Mouse (Mus musculus) thymus, postnatal 4 days (tissue): Measurements from ENCODE around the gene Hspa8.

Experiments
- DNase-seq: peaks from one replicate; pipeline ENCODE4 v3.0.0; 2021

Gene Hspa8

DNA sequence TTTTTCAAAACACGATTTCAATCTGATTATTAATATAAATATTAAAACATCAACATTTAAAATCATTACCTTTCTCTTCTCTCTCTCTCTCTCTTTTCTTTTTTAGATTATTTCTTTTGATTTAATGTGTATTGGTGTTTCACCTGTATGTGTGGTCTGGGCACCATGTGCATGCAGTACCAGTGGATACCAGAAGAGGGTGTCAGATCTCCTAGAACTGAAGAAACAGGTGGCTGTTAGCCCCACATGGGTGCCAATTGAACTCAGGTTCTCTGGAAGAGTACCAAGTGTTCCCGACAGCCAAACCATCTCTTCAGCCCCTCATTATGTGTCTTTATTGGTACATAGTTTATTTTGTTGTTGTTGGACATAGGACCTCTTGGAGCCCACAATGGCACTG is 11.1 kb downstream of the Hspa8 start:
- DNase-seq, result peak; percentile 67

DNA sequence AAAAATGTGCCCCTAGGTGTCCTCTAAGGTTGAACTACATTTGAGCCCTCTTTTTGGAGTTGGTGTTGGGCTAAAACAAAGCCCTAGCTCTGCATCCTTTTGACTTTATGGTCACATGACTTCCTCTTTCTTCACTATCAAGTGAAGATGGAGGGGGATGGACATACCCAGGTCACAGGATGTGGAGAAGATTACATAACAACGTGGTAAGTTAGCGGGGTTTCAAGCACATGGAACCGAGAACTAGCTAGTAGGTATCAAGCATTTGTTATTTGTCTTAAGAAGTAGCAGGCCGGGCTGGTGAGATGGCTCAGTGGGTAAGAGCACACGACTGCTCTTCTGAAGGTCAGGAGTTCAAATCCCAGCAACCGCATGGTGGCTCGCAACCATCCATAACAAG is 13.3 kb downstream of the Hspa8 start:
- no peak for DNase-seq

DNA sequence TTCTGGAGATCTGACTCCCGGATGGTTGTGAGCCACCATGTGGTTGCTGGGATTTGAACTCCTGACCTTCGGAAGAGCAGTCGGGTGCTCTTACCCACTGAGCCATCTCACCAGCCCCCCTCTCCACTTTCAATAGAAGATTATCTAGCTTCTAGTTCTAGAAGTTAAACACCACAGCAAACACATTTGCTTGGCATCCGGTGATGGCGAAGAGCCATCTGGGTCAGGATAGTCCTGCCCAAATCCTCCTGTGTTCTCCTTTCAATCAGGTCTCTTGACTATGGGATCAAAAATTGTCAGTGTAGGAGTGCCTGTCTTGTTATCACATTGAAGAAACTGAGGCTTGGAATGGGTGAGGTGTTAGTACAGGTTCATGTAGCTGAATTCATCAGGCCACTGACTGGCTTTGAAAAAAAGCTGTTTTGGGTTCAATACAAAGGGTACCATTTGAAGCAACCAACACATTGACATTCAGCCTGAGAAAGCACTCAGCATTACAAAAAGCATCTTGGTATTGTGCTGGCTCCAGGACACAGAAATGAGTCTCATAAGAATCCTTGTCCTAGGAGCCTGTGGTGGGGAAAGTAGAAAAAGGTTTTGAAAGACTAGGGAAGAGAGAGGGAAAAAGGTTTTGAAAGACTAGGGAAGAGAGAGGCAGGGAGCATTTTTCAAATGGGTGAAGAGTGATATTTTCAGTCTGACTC is 16.7 kb downstream of the Hspa8 start:
- no peak for DNase-seq

DNA sequence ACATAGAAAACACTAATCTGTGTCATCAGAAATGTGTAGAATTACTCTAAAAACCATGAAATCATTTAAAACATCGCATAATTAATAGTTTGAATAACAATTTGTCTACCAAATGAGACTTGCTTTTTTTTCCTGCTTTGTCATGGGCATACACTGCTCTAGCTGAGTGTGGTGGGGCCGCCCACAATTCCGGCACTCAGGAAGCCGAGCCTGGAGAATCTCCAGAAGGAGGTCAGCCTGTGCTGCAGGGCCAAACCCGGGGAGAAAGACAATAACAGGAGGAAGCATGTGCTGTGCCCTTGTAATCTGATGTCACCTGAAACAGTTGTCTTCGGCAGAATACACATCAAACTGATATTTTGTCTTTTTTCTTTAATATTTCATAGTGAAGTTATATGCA is 24.8 kb downstream of the Hspa8 start:
- no peak for DNase-seq

DNA sequence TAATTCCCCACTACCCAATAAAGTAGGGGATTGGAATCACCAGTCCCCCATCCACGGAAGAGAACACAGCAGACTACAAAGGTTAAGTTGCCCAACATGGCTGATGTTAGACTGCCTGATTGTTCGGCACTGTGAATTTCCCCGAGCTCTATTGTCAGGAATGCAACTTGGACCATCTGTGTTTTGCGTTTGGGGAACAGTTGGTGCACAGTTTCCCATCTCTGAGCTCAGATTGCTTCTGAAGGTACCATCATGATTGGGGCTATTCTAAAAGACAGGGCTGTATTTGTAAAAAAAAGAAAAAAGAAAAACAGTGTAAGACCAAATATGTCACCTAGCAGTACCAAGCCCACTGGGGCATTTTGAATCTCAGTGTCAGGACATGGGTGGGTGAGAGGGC is 26.6 kb downstream of the Hspa8 start:
- DNase-seq, result no peak

DNA sequence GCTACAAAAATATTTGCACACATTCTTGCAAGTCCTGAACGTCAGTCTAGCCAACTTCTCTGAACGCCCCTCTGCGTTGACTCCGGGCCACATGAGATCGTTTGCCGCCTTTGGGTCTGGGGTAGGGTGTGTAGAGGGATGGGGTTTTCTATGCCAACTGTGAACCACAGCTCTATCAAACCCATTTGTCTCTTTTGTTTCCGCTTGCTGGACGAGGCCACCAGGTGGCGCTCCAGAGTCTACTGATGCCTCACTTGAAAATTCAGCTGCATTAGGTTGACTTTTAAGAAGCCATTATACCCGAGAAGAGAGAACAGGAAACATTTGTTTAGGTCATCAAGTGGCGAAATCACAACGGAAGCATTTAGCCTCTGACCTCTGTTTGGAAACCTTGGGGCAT is 33.8 kb downstream of the Hspa8 start:
- DNase-seq, result peak; percentile 88

DNA sequence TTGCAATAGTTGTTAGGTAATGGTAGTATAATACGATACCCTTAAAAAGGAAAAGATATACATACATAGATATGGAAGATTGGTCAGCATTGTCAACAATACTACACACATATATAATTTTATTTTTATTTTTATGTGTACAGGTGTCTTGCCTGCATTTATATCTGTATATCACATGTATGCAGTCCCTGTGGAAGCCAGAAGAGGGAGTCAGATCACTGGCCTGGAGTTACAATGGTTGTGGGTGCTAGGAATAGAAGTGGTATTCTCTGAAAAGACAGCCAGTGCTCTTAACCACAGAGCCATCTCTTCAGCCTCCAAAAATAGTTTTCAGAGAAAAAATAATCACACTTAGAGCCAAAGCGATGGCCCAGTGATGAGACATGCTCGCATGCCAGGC is 35.9 kb downstream of the Hspa8 start:
- no peak for DNase-seq

DNA sequence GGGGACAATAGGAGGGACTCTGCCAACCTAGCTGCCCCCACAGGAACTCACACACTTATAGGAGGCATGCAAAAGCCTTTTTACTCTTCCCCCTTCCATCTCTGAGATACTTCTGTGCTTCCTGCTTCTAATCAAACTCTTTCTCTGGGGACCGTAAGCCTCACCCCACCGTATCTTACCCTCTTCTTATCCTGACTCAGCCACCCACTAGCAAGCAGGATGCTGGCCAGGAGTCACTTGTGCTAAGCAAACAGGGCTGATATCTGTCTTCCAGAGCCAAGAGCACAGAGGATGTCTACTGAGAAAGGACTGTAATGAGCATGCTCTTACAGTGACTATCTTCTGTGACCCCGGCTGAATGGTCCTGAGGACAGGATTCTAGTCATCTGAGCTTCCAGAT is 38.9 kb downstream of the Hspa8 start:
- no peak for DNase-seq

DNA sequence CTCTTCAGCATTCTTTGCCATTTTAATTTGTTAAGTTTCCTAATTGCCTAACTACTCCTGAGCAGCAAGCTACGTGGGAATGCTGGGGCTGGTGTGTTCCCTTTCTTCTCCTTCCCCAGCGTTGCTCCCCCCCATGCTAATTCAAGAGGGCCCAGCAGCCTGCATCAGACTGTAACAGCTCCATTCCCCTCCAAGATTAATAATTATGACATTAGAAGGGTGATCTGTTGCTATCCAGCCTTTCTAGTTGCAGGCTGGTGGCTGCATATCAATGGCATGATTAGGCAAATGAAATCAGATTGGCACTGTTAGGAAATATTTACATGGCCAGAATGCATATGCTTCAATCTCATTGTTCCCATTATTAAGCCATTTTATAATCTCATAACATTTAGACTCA is 50.7 kb downstream of the Hspa8 start:
- DNase-seq, result no peak

DNA sequence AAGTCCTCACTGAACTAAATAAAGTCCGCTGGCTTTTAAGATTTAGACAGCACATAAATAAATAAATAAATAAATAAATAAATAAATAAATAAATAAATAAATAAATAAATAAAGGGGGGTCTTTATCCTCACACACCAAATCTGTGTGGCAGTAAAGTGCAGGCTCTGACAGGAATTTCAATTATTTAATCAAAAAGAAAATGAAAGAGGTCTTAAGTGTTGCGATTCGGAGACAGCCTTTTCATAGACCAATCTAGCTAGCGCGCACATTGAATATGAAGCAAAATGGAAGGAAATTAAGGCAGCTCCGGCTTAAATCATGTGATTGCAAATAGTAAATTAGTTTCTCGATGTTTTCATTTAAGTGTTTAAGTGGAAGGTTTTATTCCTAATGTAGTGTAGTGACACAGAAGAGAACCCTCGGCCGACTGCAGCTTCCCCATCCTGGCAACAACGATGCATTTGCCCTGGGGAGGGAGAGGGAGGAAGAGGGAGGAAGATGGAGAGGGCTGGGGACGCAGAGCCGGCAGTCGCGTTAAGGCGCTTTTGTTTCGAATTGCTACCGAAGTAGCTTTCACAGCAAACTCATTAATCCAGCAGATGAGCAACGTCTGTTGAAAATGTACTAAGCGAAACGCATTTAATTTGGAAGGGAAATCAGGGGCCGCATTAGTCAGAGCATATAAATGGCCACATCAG is 57.8 kb downstream of the Hspa8 start:
- no peak for DNase-seq

DNA sequence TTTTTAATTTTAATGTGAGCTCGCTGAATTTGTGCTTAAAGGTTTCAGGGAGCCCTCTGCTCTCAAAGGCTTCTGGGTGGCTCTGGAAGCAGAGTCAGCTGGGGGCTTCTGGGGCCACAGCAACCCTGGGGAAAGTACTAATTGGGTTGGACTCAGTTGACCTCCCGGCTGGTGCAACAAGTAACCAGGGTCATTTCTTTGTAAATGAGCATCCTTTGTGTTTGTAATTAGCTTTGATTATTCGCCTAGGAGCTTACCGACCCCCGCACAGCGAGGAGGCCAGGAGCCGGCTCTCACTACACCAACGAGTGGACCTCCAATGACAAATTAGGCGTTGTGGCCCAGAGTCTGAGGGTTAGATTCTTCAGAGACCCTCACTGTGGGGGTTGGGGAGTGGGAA is 58.4 kb downstream of the Hspa8 start:
- no peak for DNase-seq
